Mouse (Mus musculus) left cerebral cortex, postnatal 14 days (tissue): Measurements from ENCODE around the gene Rln1. TPM values are rescaled to one million over a fixed set of nuclear protein-coding genes. Genes with fewer than 3 reads are reported as not detected.

ENCODE experiments used
- DNase-seq, 2 experiments: peaks; one replicate each; pipeline ENCODE4 v3.0.0; 2021 to 2022; ENCODE audit warnings: low spot score in 2 of 2, mixed read lengths in 1 of 2
- intact Hi-C: fragments of 180-260 bp; cut with DNase I; formaldehyde crosslinking; loops from one replicate; pipeline ENCODE4 v1.15.1; 2025
- long read RNA-seq, 2 experiments: library from polyadenylated mRNA; stranded (forward); transcript quantifications; one replicate each; pipeline ENCODE4 v2.0.0; 2021
- total RNA-seq, 2 experiments: library from RNA; stranded (reverse); gene quantifications; 2 replicates each; pipeline ENCODE4 v1.2.3; 2021

Gene Rln1
- total RNA-seq: 1 to 10 TPM; 1.2 to 1.4 TPM
- long read RNA-seq, experiment 1: 0 reads
- long read RNA-seq, experiment 2: 0 reads

- intact Hi-C loops: no loop called here
- DNase-seq: peak in 1 of 2 experiments; percentile 39
Observed at GRCm38 (mm10) chr19:29334068-29334745, at the start of gene Rln1. Rln1 (minus strand) TSS chr19:29334670.

GRCm38 (mm10) chr19:29383368-29383767, 48.9 kb upstream of the Rln1 start:
- intact Hi-C loops: no loop called here
- no peak for DNase-seq

GRCm38 (mm10) chr19:29379839-29380603, 45.6 kb upstream of the Rln1 start:
- intact Hi-C loops: no loop called here
- DNase-seq: no peak

- no peak for DNase-seq
- intact Hi-C loops: no loop called here
Observed at GRCm38 (mm10) chr19:29376382-29376781, 41.9 kb upstream of the Rln1 start.

GRCm38 (mm10) chr19:29374947-29375346, 40.5 kb upstream of the Rln1 start:
- intact Hi-C loops: no loop called here

GRCm38 (mm10) chr19:29373438-29373837, 39.0 kb upstream of the Rln1 start:
- intact Hi-C loops: loop anchor here (2.0 kb wide), 1 partner anchor 127 kb away; no protein-coding TSS in a partner anchor
- DNase-seq: no peak

More at GRCm38 (mm10) chr19:29374947-29375346, 40.5 kb upstream of the Rln1 start:
- DNase-seq: no peak

GRCm38 (mm10) chr19:29372621-29373020, 38.2 kb upstream of the Rln1 start:
- intact Hi-C loops: loop anchor here (2.0 kb wide), 1 partner anchor 128 kb away; no protein-coding TSS in a partner anchor
- DNase-seq: no peak

- intact Hi-C loops: loop anchor here (2.0 kb wide), 1 partner anchor 129 kb away; no protein-coding TSS in a partner anchor
Observed at GRCm38 (mm10) chr19:29372138-29372537, 37.7 kb upstream of the Rln1 start.

GRCm38 (mm10) chr19:29371284-29372081, 37.0 kb upstream of the Rln1 start:
- no peak for DNase-seq
- intact Hi-C loops: loop anchor here (2.0 kb wide), 1 partner anchor 129 kb away; no protein-coding TSS in a partner anchor

More at GRCm38 (mm10) chr19:29372138-29372537, 37.7 kb upstream of the Rln1 start:
- DNase-seq: peak; percentile 51

GRCm38 (mm10) chr19:29370545-29371283, 36.2 kb upstream of the Rln1 start:
- intact Hi-C loops: no loop called here
- no peak for DNase-seq

- DNase-seq: no peak
- intact Hi-C loops: no loop called here
Observed at GRCm38 (mm10) chr19:29370112-29370511, 35.6 kb upstream of the Rln1 start.

GRCm38 (mm10) chr19:29368671-29369309, 34.3 kb upstream of the Rln1 start:
- DNase-seq: no peak
- intact Hi-C loops: no loop called here

GRCm38 (mm10) chr19:29368041-29368440, 33.6 kb upstream of the Rln1 start:
- no peak for DNase-seq
- intact Hi-C loops: no loop called here

- DNase-seq: peak; percentile 47 to 55
- intact Hi-C loops: no loop called here
Observed at GRCm38 (mm10) chr19:29366969-29367622, 32.6 kb upstream of the Rln1 start, which contains the start of the genes Plgrkt and Cd274. Plgrkt (minus strand) TSS chr19:29367390. Cd274 (plus strand) TSS chr19:29367455.

GRCm38 (mm10) chr19:29366226-29366968, 31.9 kb upstream of the Rln1 start:
- no peak for DNase-seq
- intact Hi-C loops: no loop called here

GRCm38 (mm10) chr19:29365105-29365504, 30.6 kb upstream of the Rln1 start:
- DNase-seq: peak in 1 of 2 experiments; percentile 36
- intact Hi-C loops: no loop called here

- intact Hi-C loops: no loop called here
- no peak for DNase-seq
Observed at GRCm38 (mm10) chr19:29364076-29364475, 29.6 kb upstream of the Rln1 start.
